Comparison of ENCODE assay signal across 13 mouse cellular contexts in genomic region chr2:33813501-33814240, GRCm38 (mm10).
A peak's percentile ranks its signal among the peaks of the same experiment; 100 is the strongest.
DNase-seq lines count a peak whose midpoint lies in the region.
"Had no signal": no experiment of that assay in that cellular context is flagged by ENCODE, and none has a peak within 500 bp of the region (broad histone marks: within the 10 kb centered on the region; RNA-seq: fewer than 3 reads in every experiment).

No protein-coding gene starts in this region.

- DNase-seq in embryo, embryonic 10.5 days (ENCODE audit: low spot score): peak; percentile 29
- DNase-seq in embryo, embryonic 9.5 days (ENCODE audit: extremely low spot score): no peak
- DNase-seq in thymus, postnatal 0 days (ENCODE audit: low spot score): peak; percentile 32
- no peak for DNase-seq in thymus, postnatal 25 days
- DNase-seq in limb, embryonic 10.5 days (ENCODE audit: low spot score): peak; percentile 63
- DNase-seq in kidney, adult 18-20 months: no peak
- no peak for DNase-seq in urinary bladder, postnatal 4 days (ENCODE audit: low spot score in 2 of 2)
- no peak for DNase-seq in urinary bladder, postnatal 25 days (ENCODE audit: low spot score)
- DNase-seq: cerebellum, adult 8-10 months; embryo, embryonic 11 days; kidney, postnatal 25 days; lung, adult 18-20 months had no signal

- H3K4me3 ChIP-seq in limb, embryonic 10.5 days: peak overlapping the region; percentile 14; the same call in 1 of the 2 replicates
- H3K4me3 ChIP-seq: intestine, embryonic 15.5 days had no signal

- H3K9me3 ChIP-seq in limb, embryonic 10.5 days (replicated peaks): no peaks in the 10 kb centered on the region
- H3K9me3 ChIP-seq: intestine, embryonic 15.5 days had no signal

- H3K4me1 ChIP-seq in limb, embryonic 10.5 days: peaks cover 95% of the 10 kb centered on the region
- H3K4me1 ChIP-seq: intestine, embryonic 15.5 days had no signal

- H3K27me3 ChIP-seq in limb, embryonic 10.5 days (ENCODE audit: low read depth, poor library complexity, severe bottlenecking): no peaks in the 10 kb centered on the region
- H3K27me3 ChIP-seq: intestine, embryonic 15.5 days had no signal

- WGBS in limb, embryonic 10.5 days: 28% methylated on average over 8 of the region's 8 CpGs

- peaks cover 4% of the 10 kb centered on the region; the same call in 1 of the 2 replicates for H3K36me3 ChIP-seq in limb, embryonic 10.5 days
- H3K36me3 ChIP-seq: intestine, embryonic 15.5 days had no signal

- peak overlapping the region; percentile 81 for H3K27ac ChIP-seq in limb, embryonic 10.5 days
- H3K27ac ChIP-seq: intestine, embryonic 15.5 days had no signal

Comparison
In these comparisons a context has a peak if more than half of its experiments do, and no peak if none do; other contexts are left out.
1. DNase-seq: peak in embryo, embryonic 10.5 days (single experiment), thymus, postnatal 0 days (single experiment) and limb, embryonic 10.5 days (single experiment); none in embryo, embryonic 9.5 days (single experiment), thymus, postnatal 25 days (single experiment), kidney, adult 18-20 months (single experiment), urinary bladder, postnatal 4 days (0 of 2) and urinary bladder, postnatal 25 days (single experiment).